Mouse (Mus musculus): ENCODE results near the gene Slc35g3. TPM values are rescaled to one million over a fixed set of nuclear protein-coding genes. Genes with fewer than 3 reads are reported as not detected.

The Slc35g3 gene
- polyA plus RNA-seq, 1 experiment from 2014 or later, result not detected

GRCm38 (mm10) chr11:69803786-69804651 is 42.3 kb upstream of the Slc35g3 start:
- peak overlapping the region; percentile 51 for H3K9ac ChIP-seq (ENCODE audit: low read depth, low read length)
- TF ChIP-seq CTCF (IDR thresholded peaks at IDR 0.05; ENCODE audit: low read depth), result peak; percentile 77
- peak overlapping the region; percentile 39 for H3K4me3 ChIP-seq (replicated peaks; ENCODE audit: low read depth, low read length)
- ATAC-seq (replicated peaks; ENCODE audit: low FRiP score, low read depth), result peak; percentile 70
- peak overlapping the region; percentile 93 for H3K4me2 ChIP-seq (ENCODE audit: low read length)
- H3K4me1 ChIP-seq (replicated peaks; ENCODE audit: insufficient read depth, low read length), result peaks cover 44% of the 10 kb centered on the region
- DNase-seq (ENCODE audit: low spot score), result peak; percentile 80
- WGBS, result 1% methylated on average over 60 of the region's 60 CpGs
- H3K36me3 ChIP-seq (ENCODE audit: insufficient read depth, low read length), result no peaks in the 10 kb centered on the region
- peaks cover 5% of the 10 kb centered on the region; the same call in 1 of the 2 replicates for H3K27me3 ChIP-seq (ENCODE audit: insufficient read depth, low read length)
- H3K27ac ChIP-seq, result 0 out of 2 replicates have a peak overlapping the region, but pooled peaks have one; percentile 44
- H3K9me3 ChIP-seq (replicated peaks; ENCODE audit: low read length), result no peaks in the 10 kb centered on the region

- Histone ChIP-seq H3K27ac (0 out of 2 replicates have a peak overlapping the region, but pooled peaks have one; percentile 44), H3K4me3 (replicated peaks; ENCODE audit: low read depth, low read length) (peak overlapping the region; percentile 39), H3K36me3 (ENCODE audit: insufficient read depth, low read length) (no peaks in the 10 kb centered on the region), H3K9ac (ENCODE audit: low read depth, low read length) (peak overlapping the region; percentile 51), H3K4me1 (replicated peaks; ENCODE audit: insufficient read depth, low read length) (peaks cover 44% of the 10 kb centered on the region), H3K9me3 (replicated peaks; ENCODE audit: low read length) (no peaks in the 10 kb centered on the region), H3K27me3 (ENCODE audit: insufficient read depth, low read length) (peaks cover 5% of the 10 kb centered on the region; the same call in 1 of the 2 replicates), H3K4me2 (ENCODE audit: low read length) (peak overlapping the region; percentile 93)
- ATAC-seq (replicated peaks; ENCODE audit: low FRiP score, low read depth), result no peak; the same call in 1 of the 2 replicates
- no peak for TF ChIP-seq CTCF (IDR thresholded peaks at IDR 0.05; ENCODE audit: low read depth)
- DNase-seq (ENCODE audit: low spot score), result peak; percentile 21
- WGBS, result 3% methylated on average over 12 of the region's 12 CpGs
Measured at GRCm38 (mm10) chr11:69803328-69803727, 41.6 kb upstream of the Slc35g3 start.

- ATAC-seq (replicated peaks; ENCODE audit: low FRiP score, low read depth) (no peak), DNase-seq (ENCODE audit: low spot score) (peak; percentile 91)
- peaks cover 5% of the 10 kb centered on the region; the same call in 1 of the 2 replicates for H3K27me3 ChIP-seq (ENCODE audit: insufficient read depth, low read length)
- peak overlapping the region; percentile 39 for H3K4me3 ChIP-seq (replicated peaks; ENCODE audit: low read depth, low read length)
- no peak overlapping the region for H3K27ac ChIP-seq
- no peaks in the 10 kb centered on the region for H3K9me3 ChIP-seq (replicated peaks; ENCODE audit: low read length)
- H3K9ac ChIP-seq (ENCODE audit: low read depth, low read length), result peak overlapping the region; percentile 51; the same call in 1 of the 2 replicates
- TF ChIP-seq CTCF (IDR thresholded peaks at IDR 0.05; ENCODE audit: low read depth), result no peak
- H3K4me1 ChIP-seq (replicated peaks; ENCODE audit: insufficient read depth, low read length), result peaks cover 44% of the 10 kb centered on the region
- no peaks in the 10 kb centered on the region for H3K36me3 ChIP-seq (ENCODE audit: insufficient read depth, low read length)
- peak overlapping the region; percentile 93 for H3K4me2 ChIP-seq (ENCODE audit: low read length)
- WGBS, result under 1% methylated on average over 33 of the region's 33 CpGs
Measured at GRCm38 (mm10) chr11:69802648-69803105, 40.9 kb upstream of the Slc35g3 start.

GRCm38 (mm10) chr11:69801379-69801977 is 39.7 kb upstream of the Slc35g3 start, which contains the start of gene Fgf11:
Gene Fgf11, minus strand, starts transcription at chr11:69801857.
- H3K4me2 ChIP-seq (ENCODE audit: low read length), result peak within 1 kb of the TSS; percentile 93
- H3K9me3 ChIP-seq (replicated peaks; ENCODE audit: low read length), result no peaks in the 10 kb centered on the region
- H3K36me3 ChIP-seq (ENCODE audit: insufficient read depth, low read length), result no peaks in the 10 kb centered on the region
- peak within 1 kb of the TSS; percentile 47 for H3K4me3 ChIP-seq (replicated peaks; ENCODE audit: low read depth, low read length)
- DNase-seq (ENCODE audit: low spot score) (no peak), ATAC-seq (replicated peaks; ENCODE audit: low FRiP score, low read depth) (no peak)
- peaks cover 44% of the 10 kb centered on the region for H3K4me1 ChIP-seq (replicated peaks; ENCODE audit: insufficient read depth, low read length)
- peak within 1 kb of the TSS; percentile 68 for H3K9ac ChIP-seq (ENCODE audit: low read depth, low read length)
- TF ChIP-seq CTCF (IDR thresholded peaks at IDR 0.05; ENCODE audit: low read depth), result no peak
- 0 out of 2 replicates have a peak within 1 kb of the TSS, but pooled peaks have one; percentile 31 for H3K27ac ChIP-seq
- H3K27me3 ChIP-seq (ENCODE audit: insufficient read depth, low read length), result peaks cover 5% of the 10 kb centered on the region; the same call in 1 of the 2 replicates
- WGBS, result 2% methylated on average over 32 of the region's 33 CpGs

- Histone ChIP-seq H3K4me2 (ENCODE audit: low read length) (peak overlapping the region; percentile 93), H3K36me3 (ENCODE audit: insufficient read depth, low read length) (no peaks in the 10 kb centered on the region), H3K4me3 (replicated peaks; ENCODE audit: low read depth, low read length) (peak overlapping the region; percentile 47), H3K27ac (0 out of 2 replicates have a peak overlapping the region, but pooled peaks have one; percentile 31), H3K9me3 (replicated peaks; ENCODE audit: low read length) (no peaks in the 10 kb centered on the region), H3K4me1 (replicated peaks; ENCODE audit: insufficient read depth, low read length) (peaks cover 50% of the 10 kb centered on the region), H3K9ac (ENCODE audit: low read depth, low read length) (peak overlapping the region; percentile 68), H3K27me3 (ENCODE audit: insufficient read depth, low read length) (0 out of 2 replicates have a peak, but pooled peaks cover 1% of the 10 kb centered on the region)
- ATAC-seq (replicated peaks; ENCODE audit: low FRiP score, low read depth), result peak; percentile 48
- WGBS, result under 1% methylated on average over 34 of the region's 36 CpGs
- peak; percentile 91 for DNase-seq (ENCODE audit: low spot score)
- TF ChIP-seq CTCF (IDR thresholded peaks at IDR 0.05; ENCODE audit: low read depth), result no peak
Measured at GRCm38 (mm10) chr11:69800392-69801197, 38.8 kb upstream of the Slc35g3 start.

Measured in kidney, postnatal 0 days (tissue).